Mouse (Mus musculus): ENCODE results near the gene Rassf5. TPM values are rescaled to one million over a fixed set of nuclear protein-coding genes. Genes with fewer than 3 reads are reported as not detected.

Rassf5 gene
- polyA plus RNA-seq, 1 experiment from 2014 or later, result 4.0 TPM

DNA sequence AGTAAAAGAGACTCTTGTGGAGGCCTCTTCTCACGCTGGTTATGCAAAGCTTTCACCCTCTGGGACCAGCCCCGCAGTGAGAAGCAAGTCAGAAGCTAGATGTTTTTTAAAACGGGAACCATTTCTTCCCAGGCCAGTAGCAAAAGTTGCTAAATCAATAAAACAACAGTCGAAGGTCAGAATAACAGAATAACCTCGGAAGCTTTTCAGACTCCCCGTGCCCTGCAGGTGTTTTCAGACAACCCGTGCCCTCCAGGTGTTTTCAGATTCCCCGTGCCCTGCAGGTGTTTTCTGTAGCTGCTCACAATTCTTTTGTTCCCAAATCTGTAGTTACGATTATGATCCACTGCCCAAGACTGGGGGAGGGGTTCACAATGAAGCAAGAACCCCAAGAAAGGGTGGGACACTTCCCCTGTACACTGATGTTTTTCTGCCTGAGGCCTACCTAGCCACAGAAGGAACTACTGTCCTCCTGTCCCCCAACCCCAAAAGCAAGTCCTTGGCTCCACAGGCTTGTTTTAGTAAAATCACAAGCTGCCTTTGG is 46.6 kb downstream of the Rassf5 start:
- ATAC-seq (ENCODE audit: low read depth), result no peak
- H3K27ac ChIP-seq (replicated peaks; ENCODE audit: low read depth, low read length), result no peak overlapping the region
- H3K4me3 ChIP-seq (ENCODE audit: low read depth, low read length), result no peak overlapping the region
- H3K4me2 ChIP-seq (ENCODE audit: low read depth, low read length), result no peak overlapping the region
- H3K36me3 ChIP-seq (ENCODE audit: control insufficient read depth, insufficient read depth, low read length), result no peaks in the 10 kb centered on the region
- H3K9ac ChIP-seq (ENCODE audit: low read depth, low read length), result no peak overlapping the region
- 63% methylated on average over 9 of the region's 9 CpGs for WGBS
- H3K27me3 ChIP-seq (replicated peaks; ENCODE audit: control insufficient read depth, insufficient read depth, low read length), result no peaks in the 10 kb centered on the region
- no peaks in the 10 kb centered on the region for H3K9me3 ChIP-seq (ENCODE audit: control insufficient read depth, low read length)
- peaks cover 15% of the 10 kb centered on the region; the same call in 1 of the 2 replicates for H3K4me1 ChIP-seq (ENCODE audit: control insufficient read depth, insufficient read depth, low read length)
- DNase-seq (ENCODE audit: low spot score), result no peak

- Histone ChIP-seq H3K4me1 (ENCODE audit: control insufficient read depth, insufficient read depth, low read length) (peaks cover 14% of the 10 kb centered on the region; the same call in 1 of the 2 replicates), H3K27me3 (replicated peaks; ENCODE audit: control insufficient read depth, insufficient read depth, low read length) (no peaks in the 10 kb centered on the region), H3K4me2 (ENCODE audit: low read depth, low read length) (no peak overlapping the region), H3K27ac (replicated peaks; ENCODE audit: low read depth, low read length) (no peak overlapping the region), H3K36me3 (ENCODE audit: control insufficient read depth, insufficient read depth, low read length) (no peaks in the 10 kb centered on the region), H3K9ac (ENCODE audit: low read depth, low read length) (no peak overlapping the region), H3K4me3 (ENCODE audit: low read depth, low read length) (no peak overlapping the region), H3K9me3 (ENCODE audit: control insufficient read depth, low read length) (no peaks in the 10 kb centered on the region)
- ATAC-seq (ENCODE audit: low read depth) (no peak), DNase-seq (ENCODE audit: low spot score) (no peak)
- WGBS, result 59% methylated on average over 2 of the region's 2 CpGs
Measured at GRCm38 (mm10) chr1:131196107-131196506, 49.0 kb downstream of the Rassf5 start.

GRCm38 (mm10) chr1:131195653-131196052 is 49.4 kb downstream of the Rassf5 start:
- DNase-seq (ENCODE audit: low spot score) (no peak), ATAC-seq (ENCODE audit: low read depth) (no peak)
- Histone ChIP-seq H3K36me3 (ENCODE audit: control insufficient read depth, insufficient read depth, low read length) (no peaks in the 10 kb centered on the region), H3K4me1 (ENCODE audit: control insufficient read depth, insufficient read depth, low read length) (peaks cover 11% of the 10 kb centered on the region; the same call in 1 of the 2 replicates), H3K27me3 (replicated peaks; ENCODE audit: control insufficient read depth, insufficient read depth, low read length) (no peaks in the 10 kb centered on the region), H3K9me3 (ENCODE audit: control insufficient read depth, low read length) (no peaks in the 10 kb centered on the region), H3K4me3 (ENCODE audit: low read depth, low read length) (no peak overlapping the region), H3K4me2 (ENCODE audit: low read depth, low read length) (no peak overlapping the region), H3K9ac (ENCODE audit: low read depth, low read length) (no peak overlapping the region), H3K27ac (replicated peaks; ENCODE audit: low read depth, low read length) (no peak overlapping the region)
- WGBS, result 77% methylated on average over 7 of the region's 7 CpGs

DNA sequence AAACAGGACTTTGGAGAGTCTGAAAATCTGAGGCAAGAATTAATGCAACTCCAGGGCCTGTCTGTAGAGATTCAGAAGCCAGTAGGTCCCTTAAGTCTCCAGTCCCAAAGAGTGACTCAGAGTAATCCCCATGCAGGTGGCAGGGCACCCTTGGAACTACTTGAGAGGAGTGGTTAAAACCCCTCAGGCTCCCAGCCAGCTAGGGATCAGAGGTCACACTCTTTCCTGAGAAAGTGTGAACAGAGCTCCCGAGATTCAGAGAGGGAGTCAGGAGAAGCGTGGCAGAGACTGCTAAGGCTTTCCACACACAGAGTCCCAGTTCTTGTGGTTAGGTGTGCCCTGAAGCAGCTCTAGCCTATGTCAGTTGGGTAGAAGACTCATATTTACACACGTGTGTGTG is 51.3 kb downstream of the Rassf5 start:
- Histone ChIP-seq H3K9ac (ENCODE audit: low read depth, low read length) (no peak overlapping the region), H3K27ac (replicated peaks; ENCODE audit: low read depth, low read length) (no peak overlapping the region), H3K4me2 (ENCODE audit: low read depth, low read length) (no peak overlapping the region), H3K9me3 (ENCODE audit: control insufficient read depth, low read length) (no peaks in the 10 kb centered on the region), H3K4me1 (ENCODE audit: control insufficient read depth, insufficient read depth, low read length) (no peaks in the 10 kb centered on the region), H3K36me3 (ENCODE audit: control insufficient read depth, insufficient read depth, low read length) (no peaks in the 10 kb centered on the region), H3K27me3 (replicated peaks; ENCODE audit: control insufficient read depth, insufficient read depth, low read length) (no peaks in the 10 kb centered on the region), H3K4me3 (ENCODE audit: low read depth, low read length) (no peak overlapping the region)
- no peak for DNase-seq (ENCODE audit: low spot score)
- ATAC-seq (ENCODE audit: low read depth), result no peak
- 56% methylated on average over 3 of the region's 3 CpGs for WGBS

- WGBS, result 90% methylated on average over 5 of the region's 5 CpGs
- no peak overlapping the region for H3K4me3 ChIP-seq (ENCODE audit: low read depth, low read length)
Measured at GRCm38 (mm10) chr1:131188655-131189054, 56.4 kb downstream of the Rassf5 start.

GRCm38 (mm10) chr1:131187856-131188255 is 57.2 kb downstream of the Rassf5 start:
- no peak overlapping the region for H3K27ac ChIP-seq (replicated peaks; ENCODE audit: low read depth, low read length)
- no peaks in the 10 kb centered on the region for H3K4me1 ChIP-seq (ENCODE audit: control insufficient read depth, insufficient read depth, low read length)
- H3K4me2 ChIP-seq (ENCODE audit: low read depth, low read length), result no peak overlapping the region
- no peaks in the 10 kb centered on the region for H3K36me3 ChIP-seq (ENCODE audit: control insufficient read depth, insufficient read depth, low read length)
- H3K27me3 ChIP-seq (replicated peaks; ENCODE audit: control insufficient read depth, insufficient read depth, low read length), result no peaks in the 10 kb centered on the region
- H3K4me3 ChIP-seq (ENCODE audit: low read depth, low read length), result no peak overlapping the region
- H3K9ac ChIP-seq (ENCODE audit: low read depth, low read length), result no peak overlapping the region
- WGBS, result 85% methylated on average over 5 of the region's 5 CpGs
- no peak for ATAC-seq (ENCODE audit: low read depth)
- DNase-seq (ENCODE audit: low spot score), result no peak
- H3K9me3 ChIP-seq (ENCODE audit: control insufficient read depth, low read length), result no peaks in the 10 kb centered on the region

More at GRCm38 (mm10) chr1:131188655-131189054, 56.4 kb downstream of the Rassf5 start:
- Histone ChIP-seq H3K36me3 (ENCODE audit: control insufficient read depth, insufficient read depth, low read length) (no peaks in the 10 kb centered on the region), H3K27ac (replicated peaks; ENCODE audit: low read depth, low read length) (no peak overlapping the region), H3K27me3 (replicated peaks; ENCODE audit: control insufficient read depth, insufficient read depth, low read length) (no peaks in the 10 kb centered on the region), H3K4me1 (ENCODE audit: control insufficient read depth, insufficient read depth, low read length) (no peaks in the 10 kb centered on the region), H3K9me3 (ENCODE audit: control insufficient read depth, low read length) (no peaks in the 10 kb centered on the region), H3K9ac (ENCODE audit: low read depth, low read length) (no peak overlapping the region), H3K4me2 (ENCODE audit: low read depth, low read length) (no peak overlapping the region)
- no peak for DNase-seq (ENCODE audit: low spot score)
- no peak for ATAC-seq (ENCODE audit: low read depth)

DNA sequence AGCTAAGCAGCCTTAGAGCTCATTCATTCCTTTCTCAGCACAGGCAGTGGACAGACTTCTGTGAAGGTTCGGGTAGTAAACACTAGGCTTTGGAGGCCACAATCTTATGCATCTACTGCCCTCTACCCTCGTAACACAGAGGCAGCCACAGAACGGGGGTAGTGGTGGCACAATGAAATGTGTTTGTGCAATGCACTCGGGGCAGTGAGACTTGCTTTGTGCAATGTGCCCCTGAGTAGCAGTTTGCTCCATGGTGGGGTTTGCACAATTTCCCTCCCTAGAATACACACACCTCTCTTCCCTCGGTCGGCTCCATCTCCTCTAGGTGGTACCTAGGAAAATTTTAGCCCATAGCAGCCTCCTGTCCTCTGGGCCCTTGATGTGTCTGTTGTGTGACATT is 58.1 kb downstream of the Rassf5 start:
- H3K27me3 ChIP-seq (replicated peaks; ENCODE audit: control insufficient read depth, insufficient read depth, low read length), result no peaks in the 10 kb centered on the region
- DNase-seq (ENCODE audit: low spot score) (no peak), ATAC-seq (ENCODE audit: low read depth) (no peak)
- no peaks in the 10 kb centered on the region for H3K9me3 ChIP-seq (ENCODE audit: control insufficient read depth, low read length)
- H3K9ac ChIP-seq (ENCODE audit: low read depth, low read length), result no peak overlapping the region
- no peak overlapping the region for H3K4me3 ChIP-seq (ENCODE audit: low read depth, low read length)
- no peaks in the 10 kb centered on the region for H3K4me1 ChIP-seq (ENCODE audit: control insufficient read depth, insufficient read depth, low read length)
- WGBS, result 88% methylated on average over 6 of the region's 6 CpGs
- no peak overlapping the region for H3K4me2 ChIP-seq (ENCODE audit: low read depth, low read length)
- no peaks in the 10 kb centered on the region for H3K36me3 ChIP-seq (ENCODE audit: control insufficient read depth, insufficient read depth, low read length)
- H3K27ac ChIP-seq (replicated peaks; ENCODE audit: low read depth, low read length), result no peak overlapping the region

DNA sequence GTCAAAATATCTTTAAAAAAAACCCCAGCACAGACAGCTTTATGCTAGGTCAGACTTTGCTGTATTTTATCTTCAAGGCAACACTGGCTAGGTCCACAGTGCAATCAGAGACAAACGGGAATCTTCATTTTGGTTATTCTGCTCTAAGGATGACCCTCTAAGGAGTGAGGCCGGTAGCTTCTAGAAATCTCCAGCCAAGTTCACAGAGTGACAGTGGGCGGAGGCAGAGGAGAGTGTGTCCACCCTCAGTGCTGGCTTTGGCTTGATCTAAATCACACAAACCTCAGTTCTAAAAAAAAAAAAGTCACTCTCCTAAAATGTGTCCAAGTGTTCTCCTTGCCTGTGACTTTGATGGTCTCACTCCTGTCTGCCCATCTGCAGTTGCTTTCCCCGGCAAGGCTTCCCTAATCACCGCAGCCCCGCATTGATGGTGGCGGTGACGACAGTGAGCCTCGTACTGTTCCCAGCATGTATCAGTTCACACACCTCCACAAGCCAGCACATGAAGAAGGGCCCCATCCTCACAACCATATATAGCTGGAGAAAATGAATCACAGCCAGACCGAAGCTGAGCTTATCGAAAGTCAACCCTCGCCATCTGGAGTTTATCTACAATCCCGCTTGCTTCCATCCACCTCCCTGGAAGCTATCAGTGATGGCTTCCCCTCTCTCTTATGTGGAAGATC is 59.1 kb downstream of the Rassf5 start:
- Histone ChIP-seq H3K9ac (ENCODE audit: low read depth, low read length) (no peak overlapping the region), H3K27me3 (replicated peaks; ENCODE audit: control insufficient read depth, insufficient read depth, low read length) (no peaks in the 10 kb centered on the region), H3K4me1 (ENCODE audit: control insufficient read depth, insufficient read depth, low read length) (no peaks in the 10 kb centered on the region), H3K4me2 (ENCODE audit: low read depth, low read length) (no peak overlapping the region), H3K27ac (replicated peaks; ENCODE audit: low read depth, low read length) (no peak overlapping the region), H3K4me3 (ENCODE audit: low read depth, low read length) (no peak overlapping the region), H3K9me3 (ENCODE audit: control insufficient read depth, low read length) (no peaks in the 10 kb centered on the region), H3K36me3 (ENCODE audit: control insufficient read depth, insufficient read depth, low read length) (no peaks in the 10 kb centered on the region; the same call in 1 of the 2 replicates)
- no peak for DNase-seq (ENCODE audit: low spot score)
- no peak for ATAC-seq (ENCODE audit: low read depth)
- 76% methylated on average over 13 of the region's 13 CpGs for WGBS

Data from embryonic facial prominence, embryonic 14.5 days (tissue).